Mouse (Mus musculus): ENCODE results near the gene Grin3b.

DNA sequence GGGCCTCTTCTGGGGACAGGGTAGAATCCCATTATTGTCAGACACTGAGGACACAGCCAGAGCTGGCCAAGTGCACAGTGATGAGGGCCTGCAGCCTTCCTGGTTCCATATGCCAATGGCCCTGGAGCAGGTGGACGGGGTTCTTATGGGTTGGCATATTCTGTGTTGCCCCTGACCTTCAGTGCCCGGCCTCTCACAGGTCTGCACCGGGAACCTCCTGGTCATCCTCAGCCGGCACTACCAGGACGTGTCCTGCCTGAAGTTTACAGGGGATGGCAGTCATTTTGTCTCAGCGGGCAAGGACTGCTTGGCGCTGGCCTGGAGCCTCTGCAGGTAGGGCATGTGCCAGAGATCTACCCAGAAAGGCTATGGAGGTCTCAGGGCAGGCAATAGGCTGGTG lies 5.8 kb upstream of the Grin3b start:
- TF ChIP-seq CTCF (IDR thresholded peaks at IDR 0.05; ENCODE audit: low read depth) (no peak), EP300 (IDR thresholded peaks at IDR 0.05; ENCODE audit: low read depth) (no peak)
